ENCODE assay signal across 12 mouse cellular contexts in genomic region chr2:50520169-50520568, GRCm38 (mm10).
A peak's percentile ranks its signal among the peaks of the same experiment; 100 is the strongest.
DNase-seq lines count a peak whose midpoint lies in the region; ATAC-seq lines count a peak whose summit lies in the region.
"Had no signal": no experiment of that assay in that cellular context is flagged by ENCODE, and none has a peak within 500 bp of the region (broad histone marks: within the 10 kb centered on the region; RNA-seq: fewer than 3 reads in every experiment).

No protein-coding gene starts in this region.

- peak; percentile 5 to 11 for DNase-seq in layer of hippocampus, postnatal 10 days (ENCODE audit: low spot score in 2 of 2)
- no peak for DNase-seq in layer of hippocampus, adult 8-10 months (ENCODE audit: low spot score in 2 of 2)
- no peak for DNase-seq in limb, embryonic 10.5 days (ENCODE audit: low spot score)
- no peak for DNase-seq in thymus, postnatal 25 days
- no peak for DNase-seq in thymus, postnatal 14 days
- no peak for DNase-seq in right cerebral cortex, adult 2 months (ENCODE audit: low spot score in 2 of 2)
- DNase-seq: gastrocnemius, postnatal 14 days; lung, embryonic 14.5 days had no signal

- 14% methylated on average over 8 of the region's 8 CpGs for WGBS in forebrain, embryonic 13.5 days
- WGBS in limb, embryonic 10.5 days = 18% methylated on average over 8 of the region's 8 CpGs
- 33% methylated on average over 8 of the region's 8 CpGs for WGBS in neural tube, embryonic 12.5 days

- ATAC-seq in forebrain, embryonic 13.5 days = peak; percentile 53
- no peak for ATAC-seq in neural tube, embryonic 12.5 days (ENCODE audit: low FRiP score, low read depth)

- H3K4me1 ChIP-seq in forebrain, embryonic 13.5 days = peaks cover 27% of the 10 kb centered on the region
- H3K4me1 ChIP-seq in limb, embryonic 10.5 days = peaks cover 24% of the 10 kb centered on the region
- H3K4me1 ChIP-seq in neural tube, embryonic 12.5 days = peaks cover 11% of the 10 kb centered on the region
- H3K4me1 ChIP-seq: kidney, embryonic 15.5 days had no signal

- H3K9me3 ChIP-seq in forebrain, embryonic 13.5 days (replicated peaks) = no peaks in the 10 kb centered on the region
- H3K9me3 ChIP-seq in limb, embryonic 10.5 days (replicated peaks) = no peaks in the 10 kb centered on the region
- H3K9me3 ChIP-seq in neural tube, embryonic 12.5 days = no peaks in the 10 kb centered on the region
- H3K9me3 ChIP-seq: kidney, embryonic 15.5 days had no signal

- H3K4me3 ChIP-seq in forebrain, embryonic 13.5 days = no peak overlapping the region
- H3K4me3 ChIP-seq in limb, embryonic 10.5 days = no peak overlapping the region
- H3K4me3 ChIP-seq in neural tube, embryonic 12.5 days = no peak overlapping the region
- H3K4me3 ChIP-seq: kidney, embryonic 15.5 days had no signal

- H3K9ac ChIP-seq in forebrain, embryonic 13.5 days = peak overlapping the region; percentile 13; the same call in 1 of the 2 replicates
- no peak overlapping the region for H3K9ac ChIP-seq in neural tube, embryonic 12.5 days
- H3K9ac ChIP-seq: kidney, embryonic 15.5 days; lung, embryonic 14.5 days had no signal

- peak overlapping the region; percentile 24; the same call in 1 of the 2 replicates for H3K4me2 ChIP-seq in forebrain, embryonic 13.5 days
- 0 out of 2 replicates have a peak overlapping the region, but pooled peaks have one; percentile 14 for H3K4me2 ChIP-seq in neural tube, embryonic 12.5 days (replicated peaks)
- H3K4me2 ChIP-seq: kidney, embryonic 15.5 days; lung, embryonic 14.5 days had no signal

- no peak overlapping the region for H3K27ac ChIP-seq in forebrain, embryonic 13.5 days
- peak overlapping the region; percentile 48 for H3K27ac ChIP-seq in limb, embryonic 10.5 days
- H3K27ac ChIP-seq in neural tube, embryonic 12.5 days = no peak overlapping the region
- H3K27ac ChIP-seq: kidney, embryonic 15.5 days had no signal

- H3K27me3 ChIP-seq in forebrain, embryonic 13.5 days = no peaks in the 10 kb centered on the region
- no peaks in the 10 kb centered on the region for H3K27me3 ChIP-seq in limb, embryonic 10.5 days (ENCODE audit: low read depth, poor library complexity, severe bottlenecking)
- H3K27me3 ChIP-seq in neural tube, embryonic 12.5 days (replicated peaks) = no peaks in the 10 kb centered on the region
- H3K27me3 ChIP-seq: kidney, embryonic 15.5 days had no signal

- H3K36me3 ChIP-seq in forebrain, embryonic 13.5 days (ENCODE audit: poor library complexity, severe bottlenecking) = no peaks in the 10 kb centered on the region
- H3K36me3 ChIP-seq in limb, embryonic 10.5 days = no peaks in the 10 kb centered on the region
- H3K36me3 ChIP-seq in neural tube, embryonic 12.5 days = no peaks in the 10 kb centered on the region
- H3K36me3 ChIP-seq: G1E; kidney, embryonic 15.5 days had no signal

Comparison
In these comparisons a context has a peak if more than half of its experiments do, and no peak if none do; other contexts are left out.
1. DNase-seq: peak in layer of hippocampus, postnatal 10 days (2 of 2); none in layer of hippocampus, adult 8-10 months (0 of 2), limb, embryonic 10.5 days (single experiment), thymus, postnatal 25 days (single experiment), thymus, postnatal 14 days (single experiment) and right cerebral cortex, adult 2 months (0 of 2).